Mouse (Mus musculus): ENCODE measurements around the gene Rab6b.

GRCm38 (mm10) chr9:103229037-103229867, 117.7 kb downstream of the Rab6b start:
- no peak for TF ChIP-seq ZC3H11A (IDR thresholded peaks at IDR 0.05; ENCODE audit: borderline replicate concordance, low read depth, low read length)
- TF ChIP-seq MAFK (IDR thresholded peaks at IDR 0.05; ENCODE audit: insufficient read depth, low read depth, low read length) = no peak
- no peak for TF ChIP-seq HCFC1 (IDR thresholded peaks at IDR 0.05; ENCODE audit: borderline replicate concordance, insufficient read depth, low read length)

Data from ES-E14 (cell line).